Mouse (Mus musculus) lung, adult 2 months (tissue): ENCODE data around the gene Ptprm.

Source experiments
- CTCF ChIP-seq: fragments of 200-500 bp; IDR thresholded peaks from 2 replicates; pipeline ENCODE4 v1.5.1; 2011; ENCODE audit warnings: mild to moderate bottlenecking, low read length, control low read depth; ENCODE audit not compliant: insufficient read depth
- POLR2A ChIP-seq: fragments of 200-500 bp; IDR thresholded peaks from 2 replicates; pipeline ENCODE4 v1.6.1; 2011; ENCODE audit warnings: low read depth, mild to moderate bottlenecking, control low read depth, low read length, borderline replicate concordance; ENCODE audit errors: extremely low read depth

DNA sequence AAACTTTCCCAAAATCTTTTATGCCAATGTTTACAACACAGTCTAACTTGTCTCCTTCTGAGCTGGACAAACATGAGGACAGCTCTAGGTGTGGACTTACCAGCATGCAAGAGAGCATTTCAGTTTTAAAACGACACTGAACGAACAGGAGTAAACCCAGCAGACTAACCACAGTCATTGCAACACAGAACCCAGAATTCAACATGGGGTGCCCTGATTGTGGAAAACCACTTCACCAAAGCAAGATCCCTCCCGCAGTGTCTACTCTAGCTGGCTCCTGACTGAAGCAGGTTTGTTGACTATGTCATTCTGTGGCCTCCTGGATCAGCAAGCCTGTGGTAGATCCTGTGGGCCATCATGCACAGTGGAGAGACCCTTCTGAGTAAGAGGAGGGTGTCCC, 19.9 kb downstream of the Ptprm start:
- TF ChIP-seq POLR2A (no peak), CTCF (no peak)
